Mouse (Mus musculus) right cerebral cortex, adult 2 months (tissue): ENCODE measurements around the gene Oser1.
A peak's percentile ranks its signal among the peaks of the same experiment; 100 is the strongest.
"Not testable (repeated sequence)": the region's sequence is repeated elsewhere in the genome, so short reads cannot be mapped to it uniquely, and the experiment has no call there.

ENCODE experiments used
- DNase-seq, 2 experiments: peaks; one replicate each; pipeline ENCODE4 v3.0.0; 2021 to 2022; ENCODE audit warnings: low spot score in 2 of 2

Gene Oser1

GRCm38 (mm10) chr2:163444017-163444416, 19.5 kb upstream of the Oser1 start:
- DNase-seq, result peak in 1 of 2 experiments; percentile 44

- no peak for DNase-seq
These were observed 19.0 kb upstream of the Oser1 start for GRCm38 (mm10) chr2:163443543-163443942.

- no peak for DNase-seq
These were observed 15.0 kb upstream of the Oser1 start for GRCm38 (mm10) chr2:163439488-163439887.

GRCm38 (mm10) chr2:163438619-163439451, 14.3 kb upstream of the Oser1 start:
- peak in 1 of 2 experiments; percentile 47 for DNase-seq

- DNase-seq, result peak; percentile 80 to 81
These were observed 13.7 kb upstream of the Oser1 start, which contains the start of gene Gdap1l1 for GRCm38 (mm10) chr2:163438246-163438618. Gene Gdap1l1, plus strand, starts transcription at chr2:163438476.

GRCm38 (mm10) chr2:163437800-163438199, 13.3 kb upstream of the Oser1 start:
- DNase-seq, result no peak

GRCm38 (mm10) chr2:163433971-163434370, 9.5 kb upstream of the Oser1 start:
- no peak for DNase-seq

GRCm38 (mm10) chr2:163431289-163431688, 6.8 kb upstream of the Oser1 start:
- DNase-seq, result no peak

- DNase-seq, result no peak
These were observed 4.0 kb upstream of the Oser1 start for GRCm38 (mm10) chr2:163428346-163429011.

- no peak for DNase-seq
These were observed 1.4 kb downstream of the Oser1 start for GRCm38 (mm10) chr2:163422895-163423660.

GRCm38 (mm10) chr2:163420366-163420886, 4.1 kb downstream of the Oser1 start:
- no peak for DNase-seq

GRCm38 (mm10) chr2:163419346-163420045, 5.0 kb downstream of the Oser1 start:
- DNase-seq, result peak; percentile 98 to 99

GRCm38 (mm10) chr2:163418841-163419345, 5.6 kb downstream of the Oser1 start:
- peak in 1 of 2 experiments; percentile 27 for DNase-seq

GRCm38 (mm10) chr2:163417830-163418229, 6.7 kb downstream of the Oser1 start:
- DNase-seq, result no peak

- DNase-seq, result no peak
These were observed 7.5 kb downstream of the Oser1 start for GRCm38 (mm10) chr2:163417026-163417425.

GRCm38 (mm10) chr2:163412846-163413590, 11.5 kb downstream of the Oser1 start:
- DNase-seq, result no peak

GRCm38 (mm10) chr2:163412419-163412818, 12.1 kb downstream of the Oser1 start:
- no peak for DNase-seq

GRCm38 (mm10) chr2:163411840-163412239, 12.7 kb downstream of the Oser1 start:
- DNase-seq, result no peak

GRCm38 (mm10) chr2:163411344-163411743, 13.2 kb downstream of the Oser1 start:
- not testable (repeated sequence) for DNase-seq

- DNase-seq, result no peak
These were observed 14.3 kb downstream of the Oser1 start for GRCm38 (mm10) chr2:163410211-163410610.
